Mouse (Mus musculus) adipose tissue, adult 10 weeks (tissue): ENCODE results near the gene Gm3404. TPM values are rescaled to one million over a fixed set of nuclear protein-coding genes. Genes with fewer than 3 reads are reported as not detected.

Experiments
- polyA plus RNA-seq: library from polyadenylated mRNA; stranded (reverse); fragments of 350-450 nt; fragmentation: Illumina TruSeq; extraction: RNeasy Lipid Tissue Mini Kit (QIAGEN cat#74804); gene quantifications from one replicate; pipeline ENCODE4 v1.2.3, GENCODE M21; 2014; ENCODE audit warnings: low read depth, low replicate concordance

Gene Gm3404
- not detected for polyA plus RNA-seq

DNA sequence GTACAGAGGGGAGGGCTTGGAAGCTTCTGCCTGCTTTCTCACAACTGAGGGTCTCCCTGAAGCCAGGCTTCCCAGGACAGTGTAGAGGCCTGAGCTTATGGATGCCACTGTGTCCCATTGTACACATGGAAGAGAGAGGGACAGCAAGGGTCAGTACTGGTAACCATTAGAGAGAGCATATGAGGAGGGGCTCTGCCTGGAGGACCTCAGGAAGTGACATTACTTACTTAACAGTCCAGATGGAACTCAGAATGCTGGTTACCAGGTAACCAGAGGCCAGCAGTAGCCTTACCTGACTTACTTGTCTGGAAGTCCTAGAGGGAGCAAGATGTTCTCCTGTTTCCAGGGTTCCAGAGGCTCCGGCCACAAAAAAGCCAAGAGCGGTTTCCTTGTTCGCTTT, at the start of gene Gm3404:
Gene Gm3404, plus strand, starts transcription at position 301 of the 400 bp plus-strand sequence.

DNA sequence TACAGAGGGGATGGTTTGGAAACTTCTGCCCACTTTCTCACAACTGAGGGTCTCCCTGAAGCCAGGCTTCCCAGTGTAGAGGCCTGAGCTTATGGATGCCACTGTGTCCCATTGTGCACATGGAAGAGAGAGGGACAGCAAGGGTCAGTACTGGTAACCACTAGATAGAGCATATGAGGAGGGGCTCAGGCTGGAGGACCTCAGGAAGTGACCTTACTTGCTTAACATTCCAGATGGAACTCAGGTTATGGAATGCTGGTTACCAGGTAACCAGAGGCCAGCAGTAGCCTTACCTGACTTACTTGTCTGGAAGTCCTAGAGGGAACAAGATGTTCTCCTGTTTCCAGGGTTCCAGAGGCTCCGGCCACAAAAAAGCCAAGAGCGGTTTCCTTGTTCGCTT, 43.9 kb upstream of the Gm3404 start, which contains the start of gene Gm6408:
Gene Gm6408, plus strand, starts transcription at position 301 of the 400 bp plus-strand sequence.

DNA sequence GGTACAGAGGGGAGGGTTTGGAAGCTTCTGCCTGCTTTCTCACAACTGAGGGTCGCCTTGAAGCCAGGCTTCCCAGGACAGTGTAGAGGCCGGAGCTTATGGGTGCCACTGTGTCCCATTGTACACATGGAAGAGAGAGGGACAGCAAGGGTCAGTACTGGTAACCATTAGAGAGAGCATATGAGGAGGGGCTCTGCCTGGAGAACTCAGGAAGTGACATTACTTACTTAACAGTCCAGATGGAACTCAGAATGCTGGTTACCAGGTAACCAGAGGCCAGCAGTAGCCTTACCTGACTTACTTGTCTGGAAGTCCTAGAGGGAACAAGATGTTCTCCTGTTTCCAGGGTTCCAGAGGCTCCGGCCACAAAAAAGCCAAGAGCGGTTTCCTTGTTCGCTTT, 34.5 kb upstream of the Gm3404 start, which contains the start of gene Gm6370:
Gene Gm6370, plus strand, starts transcription at position 301 of the 400 bp plus-strand sequence.

GRCm38 (mm10) chr5:146502099-146502498, 23.5 kb upstream of the Gm3404 start, which contains the start of gene 4930449I24Rik:
Gene 4930449I24Rik (plus strand): TSS chr5:146502399.

GRCm38 (mm10) chr5:146513823-146514222, 11.8 kb upstream of the Gm3404 start, which contains the start of gene Gm3402:
Gene Gm3402 (plus strand): TSS chr5:146514123.

GRCm38 (mm10) chr5:146537347-146537746, 11.7 kb downstream of the Gm3404 start, which contains the start of gene Gm3409:
Gene Gm3409 (plus strand): TSS chr5:146537647.

DNA sequence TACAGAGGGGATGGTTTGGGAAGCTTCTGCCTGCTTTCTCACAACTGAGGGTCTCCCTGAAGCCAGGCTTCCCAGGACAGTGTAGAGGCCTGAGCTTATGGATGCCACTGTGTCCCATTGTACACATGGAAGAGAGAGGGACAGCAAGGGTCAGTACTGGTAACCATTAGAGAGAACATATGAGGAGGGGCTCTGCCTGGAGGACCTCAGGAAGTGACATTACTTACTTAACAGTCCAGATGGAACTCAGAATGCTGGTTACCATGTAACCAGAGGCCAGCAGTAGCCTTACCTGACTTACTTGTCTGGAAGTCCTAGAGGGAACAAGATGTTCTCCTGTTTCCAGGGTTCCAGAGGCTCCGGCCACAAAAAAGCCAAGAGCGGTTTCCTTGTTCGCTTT, 30.2 kb downstream of the Gm3404 start, which contains the start of gene Gm3415:
Gene Gm3415, plus strand, starts transcription at position 301 of the 400 bp plus-strand sequence.

Other genes with a start within 250 kb of the Gm3404 start
- 2.6 TPM for gene Wasf3, start 140.8 kb upstream of the Gm3404 start, polyA plus RNA-seq
- gene Gm6408, start 43.8 kb upstream of the Gm3404 start, polyA plus RNA-seq = 0.30 TPM
- 0.78 TPM for gene Gm6370, start 34.4 kb upstream of the Gm3404 start, polyA plus RNA-seq
- not detected for gene 4930449I24Rik, start 23.4 kb upstream of the Gm3404 start, polyA plus RNA-seq
- gene Gm3402, start 11.7 kb upstream of the Gm3404 start, polyA plus RNA-seq = not detected
- gene Gm3409, start 11.8 kb downstream of the Gm3404 start, polyA plus RNA-seq = not detected
- gene Gm3415, start 30.3 kb downstream of the Gm3404 start, polyA plus RNA-seq = 0.98 TPM
- gene Gpr12, start 59.4 kb downstream of the Gm3404 start, polyA plus RNA-seq = not detected